In the genomic region with DNA sequence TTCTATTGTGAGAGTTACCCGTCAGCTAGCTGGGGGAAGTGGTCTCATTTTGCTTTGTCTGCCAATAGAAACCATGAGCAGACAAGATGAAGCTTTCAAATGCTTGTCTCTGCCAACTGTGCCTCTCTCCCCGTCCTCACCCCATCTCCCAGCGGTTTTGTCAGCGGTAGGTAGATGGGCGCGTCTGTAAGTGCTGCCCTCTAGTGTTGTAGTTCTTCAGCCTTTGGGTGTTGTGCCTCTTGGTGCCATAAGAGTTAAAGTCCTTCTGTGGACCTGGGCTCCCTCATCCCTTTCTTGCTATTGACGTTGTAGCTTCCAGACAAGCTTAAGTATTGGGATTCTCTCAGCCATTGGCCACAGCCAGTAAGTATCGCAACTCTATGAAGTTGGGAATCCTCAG, we compare ENCODE assay signal across 17 mouse cellular contexts. TPM values are rescaled to one million over a fixed set of nuclear protein-coding genes. Genes with fewer than 3 reads are reported as not detected.
A peak's percentile ranks its signal among the peaks of the same experiment; 100 is the strongest.
DNase-seq lines count a peak whose midpoint lies in the region; ATAC-seq and TF ChIP-seq lines count a peak whose summit lies in the region.
"Had no signal": no experiment of that assay in that cellular context is flagged by ENCODE, and none has a peak within 500 bp of the region (broad histone marks: within the 10 kb centered on the region; RNA-seq: fewer than 3 reads in every experiment).

No protein-coding gene starts in this region.

- no peak overlapping the region for H3K4me3 ChIP-seq in left cerebral cortex, adult 2 months
- no peak overlapping the region for H3K4me3 ChIP-seq in E14TG2a.4 (replicated peaks; ENCODE audit: low read length)
- no peak overlapping the region for H3K4me3 ChIP-seq in liver, embryonic 14.5 days (ENCODE audit: insufficient read depth in 1 of 2, low read depth in 2 of 2, low read length in 2 of 2)
- H3K4me3 ChIP-seq: embryonic facial prominence, embryonic 12.5 days; forebrain, embryonic 13.5 days; midbrain, embryonic 13.5 days; neural tube, embryonic 13.5 days had no signal

- H3K4me2 ChIP-seq in liver, embryonic 14.5 days (ENCODE audit: low read depth) = no peak overlapping the region
- H3K4me2 ChIP-seq: embryonic facial prominence, embryonic 12.5 days; forebrain, embryonic 13.5 days; midbrain, embryonic 13.5 days; neural tube, embryonic 13.5 days had no signal

- H3K36me3 ChIP-seq in E14TG2a.4 (ENCODE audit: insufficient read depth, low read length) = no peaks in the 10 kb centered on the region
- H3K36me3 ChIP-seq in liver, embryonic 14.5 days (replicated peaks; ENCODE audit: control insufficient read depth, insufficient read depth, low read depth) = no peaks in the 10 kb centered on the region
- H3K36me3 ChIP-seq: embryonic facial prominence, embryonic 12.5 days; midbrain, embryonic 13.5 days; neural tube, embryonic 13.5 days had no signal

- ATAC-seq in liver, embryonic 14.5 days (ENCODE audit: insufficient read depth) = no peak
- ATAC-seq: forebrain, embryonic 13.5 days; inflammation-experienced regulatory T-cells, adult 6 months; midbrain, embryonic 13.5 days had no signal

- 39% methylated on average over 8 of the region's 8 CpGs for WGBS in liver, embryonic 14.5 days (ENCODE audit: insufficient replicate concordance)

- DNase-seq in left cerebral cortex, adult 2 months (ENCODE audit: extremely low spot score in 1 of 2, low spot score in 2 of 2) = no peak
- DNase-seq in left cerebral cortex, adult 9 months (ENCODE audit: low spot score in 2 of 2) = no peak
- DNase-seq in CD4-positive helper T cell, adult 2 months (ENCODE audit: low read depth, low spot score) = peak; percentile 27
- DNase-seq in liver, embryonic 14.5 days (ENCODE audit: low read depth in 3 of 3, low spot score in 3 of 3) = no peak
- DNase-seq in cerebellum, postnatal 36 days = no peak
- no peak for DNase-seq in layer of hippocampus, adult 9-10 months (ENCODE audit: low spot score)
- DNase-seq in cerebellum, postnatal 14 days = no peak
- DNase-seq: cerebellum, adult 2 months; gastrocnemius, postnatal 25 days had no signal

- intact Hi-C loops in left cerebral cortex, adult 2 months (cut with DNase I) = loop anchor here (10.0 kb wide), 1 partner anchor 1422 kb away; no protein-coding TSS in a partner anchor

- no peak overlapping the region for H3K27ac ChIP-seq in left cerebral cortex, adult 2 months
- H3K27ac ChIP-seq in liver, embryonic 14.5 days = no peak overlapping the region
- H3K27ac ChIP-seq: embryonic facial prominence, embryonic 12.5 days; forebrain, embryonic 13.5 days; midbrain, embryonic 13.5 days; neural tube, embryonic 13.5 days had no signal

- TF ChIP-seq EP300 in liver, embryonic 14.5 days (IDR thresholded peaks at IDR 0.05; ENCODE audit: low read depth) = no peak

- H3K9me3 ChIP-seq in E14TG2a.4 (ENCODE audit: low read length) = no peaks in the 10 kb centered on the region; the same call in 1 of the 2 replicates
- H3K9me3 ChIP-seq in liver, embryonic 14.5 days (ENCODE audit: control insufficient read depth, low read length) = no peaks in the 10 kb centered on the region
- H3K9me3 ChIP-seq: embryonic facial prominence, embryonic 12.5 days; forebrain, embryonic 13.5 days; midbrain, embryonic 13.5 days; neural tube, embryonic 13.5 days had no signal

- H3K9ac ChIP-seq in liver, embryonic 14.5 days (replicated peaks) = no peak overlapping the region
- H3K9ac ChIP-seq: embryonic facial prominence, embryonic 12.5 days; forebrain, embryonic 13.5 days; midbrain, embryonic 13.5 days; neural tube, embryonic 13.5 days had no signal

- peak; percentile 11 for TF ChIP-seq CTCF in left cerebral cortex, adult 2 months (IDR thresholded peaks at IDR 0.05)
- peak; percentile 62 for TF ChIP-seq CTCF in E14TG2a.4 (conservative IDR thresholded peaks at IDR 0.05; ENCODE audit: low read length)
- TF ChIP-seq CTCF in liver, embryonic 14.5 days (IDR thresholded peaks at IDR 0.05; ENCODE audit: low read depth) = peak; percentile 73

- peaks cover 8% of the 10 kb centered on the region for H3K4me1 ChIP-seq in E14TG2a.4 (replicated peaks; ENCODE audit: low read depth, low read length)
- H3K4me1 ChIP-seq in liver, embryonic 14.5 days (replicated peaks; ENCODE audit: control insufficient read depth in 2 of 2, insufficient read depth in 2 of 2, low read length in 1 of 2) = 0 out of 4 replicates have a peak, but pooled peaks cover 2 to 6% of the 10 kb centered on the region in 2 experiments
- H3K4me1 ChIP-seq: embryonic facial prominence, embryonic 12.5 days had no signal

- H3K27me3 ChIP-seq in E14TG2a.4 (ENCODE audit: insufficient read depth, low read length) = no peaks in the 10 kb centered on the region
- H3K27me3 ChIP-seq in liver, embryonic 14.5 days (ENCODE audit: control insufficient read depth, insufficient read depth, low read length) = no peaks in the 10 kb centered on the region
- H3K27me3 ChIP-seq: embryonic facial prominence, embryonic 12.5 days; forebrain, embryonic 13.5 days; midbrain, embryonic 13.5 days; neural tube, embryonic 13.5 days had no signal

RNA-seq across cellular contexts. Expression of gene Tfb1m, which starts 4.8 kb away (rescaled TPM):
- total RNA-seq in left cerebral cortex, adult 2 months (2021) = 1 to 10 TPM; 5.8 to 6.3 TPM
- polyA plus RNA-seq in liver, embryonic 14.5 days (2012; rRNA removed) = 6.7 and 9.8 TPM in 2 replicates
- 12.9 and 13.4 TPM in 2 replicates for polyA plus RNA-seq in liver, embryonic 14.5 days (2014; fragmentation: Nextera tagmentation; extraction: Ambion mirVana)

RNA-seq across cellular contexts. Expression of gene Cldn20, which starts 30.1 kb away (rescaled TPM):
- under 1 TPM in 1 of 2 experiments, not detected in 1; 0.77 TPM for total RNA-seq in left cerebral cortex, adult 2 months (2021)
- 0.09 and 0.13 TPM in 2 replicates for polyA plus RNA-seq in liver, embryonic 14.5 days (2012; rRNA removed)
- polyA plus RNA-seq in liver, embryonic 14.5 days (2014; fragmentation: Nextera tagmentation; extraction: Ambion mirVana) = 0.61 TPM in 1 of 2 replicates, not detected in the other
- total RNA-seq: gastrocnemius, postnatal 25 days had no signal
- polyA plus RNA-seq: heart, embryonic 14.5 days; inflammation-experienced regulatory T-cells, adult 6 months; lung, embryonic 16.5 days; midbrain, embryonic 13.5 days; neural tube, embryonic 13.5 days had no signal

Comparison
In these comparisons a context has a peak if more than half of its experiments do, and no peak if none do; other contexts are left out.
1. CTCF ChIP-seq: peak in every context shown above with its lines; median percentile 73 in liver, embryonic 14.5 days; 62 in E14TG2a.4; 11 in left cerebral cortex, adult 2 months.